Mouse (Mus musculus) hindbrain, embryonic 14.5 days (tissue): ENCODE measurements around the gene Zranb3. TPM values are rescaled to one million over a fixed set of nuclear protein-coding genes. Genes with fewer than 3 reads are reported as not detected.
A peak's percentile ranks its signal among the peaks of the same experiment; 100 is the strongest.

Experiments used
- ATAC-seq: fragments of 200-750 bp; cut with Nextera tagmentation; 2 replicates; pipeline ENCODE4 v1.8.0; 2017; ENCODE audit warnings: moderate number of reproducible peaks, mild to moderate bottlenecking, moderate TSS enrichment, moderate library complexity; ENCODE audit not compliant: low FRiP score
- DNase-seq: peaks from one replicate; pipeline ENCODE4 v3.0.0-alpha.2; 2015; ENCODE audit warnings: low spot score
- H3K27ac ChIP-seq: fragments of 300-500 bp; sonication (generic); 2 replicates; pipeline ENCODE4 v1.5.1; 2014; ENCODE audit warnings: mild to moderate bottlenecking, moderate library complexity
- H3K27me3 ChIP-seq: fragments of 300-500 bp; sonication (generic); 2 replicates; pipeline ENCODE4 v1.6.1; 2014; ENCODE audit warnings: mild to moderate bottlenecking, low read length, mixed read lengths; ENCODE audit not compliant: control insufficient read depth, insufficient read depth
- H3K36me3 ChIP-seq: fragments of 300-500 bp; sonication (generic); replicated peaks from 2 replicates; pipeline ENCODE4 v1.6.1; 2014; ENCODE audit not compliant: control insufficient read depth, insufficient read depth
- H3K4me1 ChIP-seq: fragments of 300-500 bp; sonication (generic); replicated peaks from 2 replicates; pipeline ENCODE4 v1.6.1; 2014; ENCODE audit warnings: antibody characterized with exemption, low read length, mixed read lengths; ENCODE audit not compliant: control insufficient read depth, insufficient read depth
- H3K4me2 ChIP-seq: fragments of 300-500 bp; sonication (generic); replicated peaks from 2 replicates; pipeline ENCODE4 v1.6.1; 2014; ENCODE audit warnings: mild to moderate bottlenecking, moderate library complexity
- H3K4me3 ChIP-seq: fragments of 300-500 bp; sonication (generic); replicated peaks from 2 replicates; pipeline ENCODE4 v1.5.1; 2014; ENCODE audit warnings: mild to moderate bottlenecking, low read length
- H3K9ac ChIP-seq: fragments of 300-500 bp; sonication (generic); 2 replicates; pipeline ENCODE4 v1.6.1; 2014
- H3K9me3 ChIP-seq: fragments of 300-500 bp; sonication (generic); 2 replicates; pipeline ENCODE4 v1.6.1; 2016; ENCODE audit warnings: low read length; ENCODE audit not compliant: control insufficient read depth
- WGBS: fragments of 180-500 bp; shearing (Covaris S2); extraction: QIAGEN DNeasy Blood & Tissue Kit; methylation state at CpG from one replicate; pipeline ENCODE4 v1.1.7; 2014; 5-methylcytosine and 5-hydroxymethylcytosine counted together
- polyA plus RNA-seq: library from polyadenylated mRNA; unstranded; fragments of >200 nt; fragmentation: Nextera tagmentation; extraction: Ambion mirVana; gene quantifications from 2 replicates; pipeline ENCODE4 v1.2.1, GENCODE M21; 2014

Zranb3 gene
- polyA plus RNA-seq, 1 experiment from 2014 or later = 3.6 TPM

GRCm38 (mm10) chr1:127982268-127982667 lies 120.6 kb downstream of the Zranb3 start:
- ATAC-seq = no peak
- H3K4me3 ChIP-seq = no peak overlapping the region
- 90% methylated on average over 3 of the region's 3 CpGs for WGBS

GRCm38 (mm10) chr1:127980911-127981559 lies 121.8 kb downstream of the Zranb3 start:
- 79% methylated on average over 2 of the region's 2 CpGs for WGBS
- H3K9ac ChIP-seq = no peak overlapping the region
- H3K4me1 ChIP-seq = no peaks in the 10 kb centered on the region
- H3K36me3 ChIP-seq = no peaks in the 10 kb centered on the region
- no peak overlapping the region for H3K4me2 ChIP-seq
- no peaks in the 10 kb centered on the region for H3K27me3 ChIP-seq
- no peaks in the 10 kb centered on the region for H3K9me3 ChIP-seq
- no peak overlapping the region for H3K4me3 ChIP-seq
- no peak for DNase-seq
- ATAC-seq = no peak
- H3K27ac ChIP-seq = no peak overlapping the region

More at GRCm38 (mm10) chr1:127982268-127982667, 120.6 kb downstream of the Zranb3 start:
- H3K4me1 ChIP-seq = no peaks in the 10 kb centered on the region
- no peaks in the 10 kb centered on the region for H3K9me3 ChIP-seq
- no peaks in the 10 kb centered on the region for H3K36me3 ChIP-seq
- H3K27me3 ChIP-seq = no peaks in the 10 kb centered on the region
- no peak overlapping the region for H3K4me2 ChIP-seq
- H3K27ac ChIP-seq = no peak overlapping the region
- DNase-seq = no peak
- H3K9ac ChIP-seq = no peak overlapping the region

GRCm38 (mm10) chr1:127978125-127978524 lies 124.7 kb downstream of the Zranb3 start:
- DNase-seq (no peak), ATAC-seq (no peak)
- H3K27me3 ChIP-seq = no peaks in the 10 kb centered on the region
- no peaks in the 10 kb centered on the region for H3K4me1 ChIP-seq
- H3K4me3 ChIP-seq = no peak overlapping the region
- H3K9ac ChIP-seq = no peak overlapping the region
- no peaks in the 10 kb centered on the region for H3K36me3 ChIP-seq
- H3K9me3 ChIP-seq = no peaks in the 10 kb centered on the region
- WGBS = 100% methylated on average over 1 of the region's 1 CpGs
- no peak overlapping the region for H3K4me2 ChIP-seq
- H3K27ac ChIP-seq = no peak overlapping the region

- Histone ChIP-seq H3K36me3 (no peaks in the 10 kb centered on the region), H3K27me3 (no peaks in the 10 kb centered on the region), H3K4me1 (no peaks in the 10 kb centered on the region), H3K9ac (no peak overlapping the region), H3K27ac (no peak overlapping the region), H3K4me3 (no peak overlapping the region), H3K9me3 (no peaks in the 10 kb centered on the region), H3K4me2 (no peak overlapping the region)
- WGBS = 95% methylated on average over 6 of the region's 6 CpGs
- ATAC-seq (0 out of 2 replicates have a peak, but pooled peaks have one; percentile 37), DNase-seq (no peak)
Measured at GRCm38 (mm10) chr1:127976106-127976505, 126.7 kb downstream of the Zranb3 start.

GRCm38 (mm10) chr1:127975676-127976075 lies 127.2 kb downstream of the Zranb3 start:
- Histone ChIP-seq H3K27ac (no peak overlapping the region), H3K36me3 (no peaks in the 10 kb centered on the region), H3K4me3 (no peak overlapping the region), H3K4me1 (no peaks in the 10 kb centered on the region), H3K9me3 (no peaks in the 10 kb centered on the region), H3K4me2 (no peak overlapping the region), H3K9ac (no peak overlapping the region), H3K27me3 (no peaks in the 10 kb centered on the region)
- ATAC-seq (peak; percentile 34; the same call in 1 of the 2 replicates), DNase-seq (no peak)
- WGBS = 72% methylated on average over 2 of the region's 2 CpGs

- Histone ChIP-seq H3K27me3 (no peaks in the 10 kb centered on the region), H3K36me3 (no peaks in the 10 kb centered on the region), H3K4me2 (no peak overlapping the region), H3K27ac (no peak overlapping the region), H3K4me1 (no peaks in the 10 kb centered on the region), H3K9ac (no peak overlapping the region), H3K9me3 (no peaks in the 10 kb centered on the region), H3K4me3 (no peak overlapping the region)
- ATAC-seq = no peak
- whole genome bisulfite sequencing = 94% methylated on average over 4 of the region's 4 CpGs
- DNase-seq = no peak
Measured at GRCm38 (mm10) chr1:127974082-127974481, 128.8 kb downstream of the Zranb3 start.

GRCm38 (mm10) chr1:127970870-127971269 lies 132.0 kb downstream of the Zranb3 start:
- WGBS = 93% methylated on average over 4 of the region's 4 CpGs
- H3K27me3 ChIP-seq = no peaks in the 10 kb centered on the region
- ATAC-seq = no peak
- H3K36me3 ChIP-seq = no peaks in the 10 kb centered on the region
- H3K4me2 ChIP-seq = no peak overlapping the region
- no peaks in the 10 kb centered on the region for H3K4me1 ChIP-seq
- H3K9me3 ChIP-seq = no peaks in the 10 kb centered on the region
- no peak overlapping the region for H3K9ac ChIP-seq
- no peak for DNase-seq
- H3K4me3 ChIP-seq = no peak overlapping the region
- H3K27ac ChIP-seq = no peak overlapping the region

- Histone ChIP-seq H3K9ac (no peak overlapping the region), H3K27ac (no peak overlapping the region), H3K27me3 (no peaks in the 10 kb centered on the region), H3K36me3 (no peaks in the 10 kb centered on the region), H3K9me3 (no peaks in the 10 kb centered on the region), H3K4me1 (peaks cover 11% of the 10 kb centered on the region), H3K4me3 (no peak overlapping the region), H3K4me2 (no peak overlapping the region)
- no peak for DNase-seq
- ATAC-seq = no peak
- WGBS = 92% methylated on average over 3 of the region's 3 CpGs
Measured at GRCm38 (mm10) chr1:127963326-127963725, 139.5 kb downstream of the Zranb3 start.

GRCm38 (mm10) chr1:127961140-127961539 lies 141.7 kb downstream of the Zranb3 start:
- H3K4me2 ChIP-seq = no peak overlapping the region
- ATAC-seq (no peak), DNase-seq (no peak)
- no peak overlapping the region for H3K9ac ChIP-seq
- no peak overlapping the region for H3K27ac ChIP-seq
- no peaks in the 10 kb centered on the region for H3K9me3 ChIP-seq
- 91% methylated on average over 1 of the region's 1 CpGs for WGBS
- H3K36me3 ChIP-seq = no peaks in the 10 kb centered on the region
- no peak overlapping the region for H3K4me3 ChIP-seq
- H3K4me1 ChIP-seq = peaks cover 11% of the 10 kb centered on the region
- no peaks in the 10 kb centered on the region for H3K27me3 ChIP-seq
